Mouse (Mus musculus) cerebellum, adult 9-10 months (tissue): ENCODE measurements at regions not wholly inside any gene's neighbourhood (a gene's known extent, or its start where the extent isn't known, plus 50 kb on each side); places are given as distances from the start of the nearest gene placed in this dataset.
A peak's percentile ranks its signal among the peaks of the same experiment; 100 is the strongest.

ENCODE experiments used
- DNase-seq: peaks from one replicate; pipeline ENCODE4 v3.0.0; 2022

DNA sequence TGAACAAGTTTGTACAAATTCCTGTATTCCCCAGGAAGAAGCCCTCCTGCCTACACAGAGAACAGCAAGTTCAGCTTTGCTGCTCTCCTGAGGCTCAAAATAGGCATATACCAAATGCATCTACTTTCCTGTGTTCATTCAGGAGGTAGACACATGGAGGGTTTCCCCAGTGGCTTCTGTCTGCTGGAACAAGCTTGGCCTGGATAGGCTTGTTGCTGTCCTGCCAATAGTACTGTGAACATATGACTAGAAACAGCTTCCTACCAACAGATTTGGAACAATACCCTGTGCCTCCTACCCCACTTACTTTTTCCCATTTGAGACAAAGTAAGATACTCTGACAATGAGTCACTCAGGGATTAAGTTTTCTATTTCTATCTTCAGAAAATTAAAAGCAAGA, 93.8 kb upstream of the Wdpcp start:
- no peak for DNase-seq

DNA sequence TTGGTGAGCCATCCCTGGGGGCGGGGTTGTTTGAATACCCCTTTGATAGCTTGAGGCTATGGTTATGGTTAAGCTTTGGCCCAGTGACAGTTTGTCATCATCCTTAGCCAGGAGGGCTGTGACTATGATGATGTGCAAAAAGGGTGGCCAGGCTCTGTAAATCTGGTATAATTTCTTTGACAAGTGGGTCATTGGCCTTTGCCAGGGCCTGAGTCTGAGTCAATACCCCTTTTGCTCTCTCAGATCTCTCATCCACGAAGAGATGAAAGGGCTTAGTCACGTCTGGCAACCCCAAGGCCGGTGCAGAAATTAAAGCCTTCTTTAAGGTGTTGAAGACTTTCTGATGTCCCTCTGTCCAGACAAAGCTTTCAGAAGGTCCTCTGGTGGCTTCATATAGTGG, 99.7 kb upstream of the Ugp2 start:
- DNase-seq: no peak

DNA sequence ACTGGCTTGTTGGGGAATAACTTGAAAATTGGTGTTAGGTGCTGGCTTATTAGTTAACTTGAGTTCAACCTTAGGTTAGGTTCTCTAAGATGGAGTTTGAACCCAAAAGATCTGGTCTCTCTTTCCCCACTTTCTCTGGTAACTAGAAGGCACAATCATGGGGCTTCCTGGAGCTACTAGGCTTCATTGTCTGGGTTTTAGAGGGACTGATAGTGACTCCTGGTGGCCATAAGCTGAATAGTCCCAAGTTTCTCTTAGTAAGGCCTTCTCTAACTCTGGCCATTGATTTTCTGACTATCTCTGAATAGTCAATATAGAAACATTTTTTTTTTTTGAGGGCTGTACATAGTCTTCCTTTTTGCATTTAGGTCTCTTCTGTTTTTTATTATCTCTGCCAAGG, 97.5 kb upstream of the Ugp2 start:
- DNase-seq: no peak

DNA sequence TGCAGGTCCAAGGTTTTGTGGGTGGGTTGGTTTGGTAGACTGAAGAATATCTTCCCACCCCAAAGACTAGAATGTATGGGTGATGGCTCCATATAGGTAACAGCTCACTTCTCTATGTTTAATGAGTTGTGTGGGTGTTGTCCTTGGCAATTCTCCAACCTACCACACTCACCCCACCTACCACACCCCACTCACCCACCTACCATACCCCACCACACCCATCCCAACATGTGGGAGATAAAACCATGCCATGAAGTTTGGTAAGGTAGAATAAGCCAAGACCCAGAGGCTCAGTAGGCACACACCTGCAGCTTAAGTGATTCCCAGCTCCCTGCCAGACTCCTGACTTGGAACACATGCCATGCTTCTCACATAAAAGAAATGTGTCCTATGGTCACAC, 89.0 kb upstream of the Ugp2 start:
- DNase-seq: no peak

DNA sequence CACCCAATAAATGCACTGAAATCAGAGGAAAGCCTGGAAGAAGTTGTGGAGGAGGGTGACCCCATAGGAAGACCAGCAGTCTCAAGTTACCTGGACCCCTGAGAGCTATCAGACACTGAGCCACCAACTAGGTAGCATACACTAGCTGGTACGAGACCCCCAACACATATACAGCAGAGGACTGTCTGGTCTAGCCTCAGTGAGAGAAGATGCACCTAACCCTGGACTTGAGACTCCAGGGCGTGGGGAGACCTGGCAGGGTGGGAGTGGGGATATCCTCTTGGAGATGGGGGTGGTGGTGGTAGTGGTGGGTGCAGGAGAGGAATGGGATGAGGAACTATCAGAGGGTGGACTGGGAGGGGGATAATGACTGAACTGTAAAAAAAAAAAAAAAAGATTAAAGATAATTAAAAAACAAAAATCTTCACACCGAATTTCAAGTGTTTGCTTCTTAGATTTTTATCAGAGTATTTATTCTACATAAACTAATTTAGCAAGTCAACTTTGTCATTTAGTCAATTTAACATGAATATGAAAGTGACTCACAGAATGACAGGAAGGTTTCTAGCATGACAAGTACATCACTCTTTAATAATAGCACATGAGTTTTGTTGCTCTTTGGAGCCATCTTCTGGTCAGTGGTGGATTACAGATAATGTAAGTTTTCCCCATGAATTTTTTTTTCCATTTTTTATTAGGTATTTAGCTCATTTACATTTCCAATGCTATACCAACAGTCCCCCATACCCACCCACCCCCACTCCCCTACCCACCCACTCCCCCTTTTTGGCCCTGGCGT, 82.5 kb upstream of the Ugp2 start:
- DNase-seq: peak; percentile 36

DNA sequence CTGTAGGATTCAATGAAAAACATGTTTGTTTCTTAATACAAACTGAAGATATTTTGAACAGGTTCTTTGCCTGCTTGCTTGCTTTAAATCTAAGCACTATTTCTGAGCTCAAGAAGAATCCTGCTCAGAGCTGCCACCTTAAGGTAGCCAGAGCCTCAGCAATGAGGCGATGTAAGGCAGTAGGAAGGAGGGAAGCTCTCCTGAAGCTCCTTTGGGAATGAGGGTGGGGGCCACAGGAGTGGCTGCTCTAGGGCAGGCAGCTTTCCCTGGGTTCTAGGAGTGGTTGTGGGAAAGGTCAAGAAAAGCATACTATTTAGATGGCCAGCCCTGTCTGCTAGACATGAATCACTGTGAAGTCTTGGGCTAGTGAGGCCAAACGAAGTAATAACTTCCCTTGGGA, 62.7 kb upstream of the Ugp2 start:
- DNase-seq: no peak

DNA sequence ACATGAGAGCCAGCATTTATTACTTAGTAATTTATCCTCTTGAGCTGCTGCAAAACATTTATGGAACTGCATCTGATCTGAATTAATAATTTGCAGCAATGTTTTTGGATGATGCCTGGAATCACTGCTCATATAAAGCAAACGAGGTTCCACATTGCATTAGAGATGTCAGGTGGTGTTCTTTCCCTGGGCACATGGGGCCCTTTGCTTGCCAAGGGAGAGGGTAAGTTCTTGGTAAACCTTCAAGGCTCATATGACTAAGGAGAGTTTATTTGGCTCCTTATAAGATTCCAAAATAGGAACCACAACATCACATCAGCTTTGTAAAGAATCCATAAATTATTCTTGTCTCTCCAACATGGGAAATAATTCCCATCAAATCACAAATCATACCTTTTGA, 59.0 kb upstream of the Ugp2 start:
- no peak for DNase-seq

DNA sequence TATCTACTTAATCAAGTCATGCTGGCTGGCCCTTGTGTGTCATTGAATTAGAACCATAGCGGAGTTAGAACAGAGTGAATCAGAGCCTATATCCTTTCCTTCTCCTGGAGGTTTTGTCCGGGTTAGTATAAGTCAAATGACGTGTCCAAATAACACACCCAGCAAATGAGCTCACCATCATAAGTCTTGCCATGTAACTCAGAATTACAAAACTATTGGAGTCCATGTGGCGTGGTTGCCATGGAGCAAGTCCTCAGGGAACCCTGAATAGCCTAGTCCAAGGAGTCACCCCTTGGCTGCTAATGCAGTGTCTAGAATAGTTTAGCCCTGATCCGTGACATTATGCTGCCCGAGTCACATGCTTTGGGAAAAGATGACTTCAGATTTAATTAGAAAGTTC, 57.7 kb upstream of the Ugp2 start:
- no peak for DNase-seq

DNA sequence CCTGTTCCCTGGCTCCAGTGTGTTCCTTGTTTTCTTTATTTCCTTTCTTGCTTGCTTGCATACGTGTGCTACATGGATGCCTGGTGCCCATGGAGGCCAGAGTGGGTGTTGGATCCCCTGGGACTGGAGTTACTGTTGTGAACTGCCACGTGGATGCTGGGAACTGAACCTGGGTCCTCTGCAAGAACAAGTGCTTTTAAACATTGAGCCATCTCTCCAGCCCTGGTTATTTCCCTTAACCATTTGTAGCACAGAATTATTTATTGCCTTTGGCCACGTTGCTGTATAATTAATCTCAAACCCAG, 57.0 kb upstream of the Ugp2 start:
- no peak for DNase-seq

DNA sequence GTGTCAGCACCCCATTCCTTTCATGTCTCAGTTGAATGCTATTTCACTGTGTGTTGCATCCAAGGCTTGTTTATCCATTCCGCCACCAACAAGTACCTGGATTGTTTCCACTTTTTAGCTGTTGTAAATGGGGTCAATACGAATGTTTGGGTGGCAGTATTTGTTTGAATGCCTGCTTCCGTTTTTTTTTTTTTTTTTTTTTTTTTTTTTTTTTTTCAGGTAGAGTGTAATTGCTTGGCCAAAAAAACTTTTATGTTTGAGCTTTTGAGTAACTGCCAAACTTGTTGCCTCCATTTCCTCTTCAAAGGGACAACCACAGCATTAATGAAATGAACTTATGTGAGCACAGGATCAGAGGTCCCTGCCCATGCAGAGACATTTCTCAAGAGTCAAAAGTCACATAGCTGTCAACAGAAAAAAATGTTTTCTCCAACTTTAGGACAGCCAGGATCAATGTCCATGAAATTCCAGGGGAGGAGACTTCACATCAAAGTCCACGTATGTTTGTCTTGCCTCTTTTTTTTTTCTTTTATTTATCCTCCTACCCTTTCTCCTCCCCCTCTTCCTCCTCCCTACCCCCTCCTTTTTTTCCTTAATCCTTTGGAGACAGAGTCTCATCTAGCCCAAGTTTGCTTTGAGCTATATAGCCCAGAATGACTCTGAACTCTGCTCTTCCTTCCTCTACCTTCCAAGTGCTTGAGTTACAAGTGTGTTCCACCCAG, 56.5 kb upstream of the Ugp2 start:
- DNase-seq: no peak

DNA sequence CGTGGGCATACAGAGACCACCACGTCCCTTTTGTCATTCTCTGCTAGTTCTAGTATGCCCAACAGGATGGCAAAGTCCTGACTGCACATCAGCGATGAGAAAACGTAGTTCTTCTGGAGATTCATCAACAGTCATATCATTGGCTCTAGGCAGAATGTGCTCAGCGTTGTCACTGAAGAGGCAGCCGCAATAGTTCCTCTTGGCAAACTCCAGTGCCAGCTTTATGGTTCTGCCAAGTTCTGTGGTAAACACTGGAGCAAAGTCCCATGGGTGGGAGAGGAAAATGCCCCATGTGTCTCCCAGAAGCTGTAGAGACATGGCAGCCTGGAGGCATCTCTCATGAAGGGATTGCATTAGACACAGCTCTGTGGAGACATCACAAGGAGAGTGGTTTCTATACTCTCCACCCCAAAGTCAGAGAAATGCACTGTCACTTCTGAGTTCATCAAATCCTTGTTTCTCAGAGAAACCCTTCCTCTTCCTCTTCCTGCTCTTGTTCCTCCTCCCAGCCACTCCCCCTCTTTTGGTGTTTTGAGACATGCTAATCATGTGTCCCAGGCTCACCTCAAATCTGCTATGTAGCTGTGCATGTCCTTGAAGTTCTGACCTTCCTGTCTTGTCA, 54.6 kb upstream of the Ugp2 start:
- no peak for DNase-seq

DNA sequence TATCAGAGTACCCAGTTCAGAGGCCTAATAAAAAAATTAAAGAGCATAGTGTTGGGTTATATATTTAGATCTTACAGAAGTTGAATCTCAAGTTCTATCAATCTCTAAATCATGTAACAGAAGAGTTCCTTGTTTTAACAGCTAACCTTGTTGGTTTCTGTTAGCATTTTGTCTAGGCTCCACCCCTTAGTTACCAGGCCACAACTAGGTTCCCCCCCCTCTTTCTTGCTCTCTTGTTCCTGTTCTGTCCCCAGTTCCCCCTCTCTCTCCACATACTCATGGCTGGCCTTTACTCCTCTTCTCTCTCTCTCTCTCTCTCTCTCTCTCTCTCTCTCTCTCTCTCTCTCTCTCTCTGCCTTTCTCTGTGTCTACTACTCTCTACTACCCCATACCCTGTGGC, 53.3 kb upstream of the Ugp2 start:
- DNase-seq: no peak

DNA sequence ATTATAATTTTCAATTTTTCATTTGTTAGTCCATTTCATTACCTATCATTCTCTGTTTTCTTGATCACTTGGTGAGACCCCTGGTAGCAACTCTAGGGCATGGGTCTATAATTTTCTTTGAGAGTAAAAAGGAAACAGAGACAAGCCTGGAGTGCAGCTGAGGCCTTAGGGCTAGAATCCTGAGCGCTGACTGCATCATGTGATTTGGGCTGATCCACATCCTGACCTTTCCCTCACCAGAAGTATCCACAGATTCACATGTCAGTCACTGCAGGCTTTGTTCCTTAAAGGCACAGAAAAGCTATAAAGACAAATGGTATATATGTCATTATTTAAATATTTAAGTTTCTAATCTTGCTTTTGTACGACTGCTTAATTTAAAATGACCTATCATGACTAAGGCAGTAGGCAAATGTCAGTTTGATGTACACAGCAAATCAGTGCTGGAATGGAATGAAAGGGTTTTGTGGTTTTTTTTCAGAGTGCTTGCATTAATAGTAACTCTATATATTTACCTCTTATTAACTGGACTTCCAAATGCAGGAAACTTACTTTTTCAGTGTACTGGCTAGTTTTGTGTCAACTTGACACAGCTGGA, 51.4 kb upstream of the Ugp2 start:
- no peak for DNase-seq
